Mouse (Mus musculus) T-helper 17 cell (primary cell): ENCODE results near the gene Dock3.
"Not testable (repeated sequence)": the region's sequence is repeated elsewhere in the genome, so short reads cannot be mapped to it uniquely, and the experiment has no call there.

Experiments
- in situ Hi-C, 2 experiments: fragments of 300-600 bp; cut with MboI, MseI; formaldehyde crosslinking; loops; 1 replicate in 1 of 2; 2 replicates in 1 of 2; pipeline ENCODE4 v1.15.1; 2025; ENCODE audit warnings: high pct_unique_total_duplicates in 2 of 2

Gene Dock3

GRCm38 (mm10) chr9:107259571-107259970, 27.9 kb upstream of the Dock3 start:
- in situ Hi-C loops, result no loop called here

- in situ Hi-C loops, result no loop called here
Observed at GRCm38 (mm10) chr9:107255596-107255995, 23.9 kb upstream of the Dock3 start.

GRCm38 (mm10) chr9:107254925-107255324, 23.2 kb upstream of the Dock3 start:
- in situ Hi-C loops, result no loop called here

GRCm38 (mm10) chr9:107254476-107254875, 22.8 kb upstream of the Dock3 start:
- in situ Hi-C loops, result no loop called here

- in situ Hi-C loops, result no loop called here
Observed at GRCm38 (mm10) chr9:107252164-107252563, 20.5 kb upstream of the Dock3 start.

- in situ Hi-C loops, result no loop called here
Observed at GRCm38 (mm10) chr9:107250416-107251337, 19.0 kb upstream of the Dock3 start.

GRCm38 (mm10) chr9:107249154-107249553, 17.4 kb upstream of the Dock3 start:
- in situ Hi-C loops, result loop anchor here (5.0 kb wide), 3 partner anchors 43 to 263 kb away; partner anchors contain the start of gene 6430571L13Rik (in 1 of the 2)

- in situ Hi-C loops, result loop anchor here (5.0 kb wide), 3 partner anchors 46 to 266 kb away; partner anchors contain the start of gene 6430571L13Rik (in 1 of the 2)
Observed at GRCm38 (mm10) chr9:107246170-107246569, 14.5 kb upstream of the Dock3 start.

- in situ Hi-C loops, result loop anchor here (5.0 kb wide), 3 partner anchors 47 to 267 kb away; partner anchors contain the start of gene 6430571L13Rik (in 1 of the 2)
Observed at GRCm38 (mm10) chr9:107245311-107245710, 13.6 kb upstream of the Dock3 start.

GRCm38 (mm10) chr9:107236151-107236550, 4.4 kb upstream of the Dock3 start:
- in situ Hi-C loops, result no loop called here

GRCm38 (mm10) chr9:107235261-107235660, 3.6 kb upstream of the Dock3 start:
- in situ Hi-C loops, result no loop called here

GRCm38 (mm10) chr9:107232140-107232539, 431 bp upstream of the Dock3 start:
- in situ Hi-C loops, result no loop called here

- in situ Hi-C loops, result no loop called here
Observed at GRCm38 (mm10) chr9:107230991-107231538, 644 bp downstream of the Dock3 start.

- in situ Hi-C loops, result no loop called here
Observed at GRCm38 (mm10) chr9:107224597-107224996, 7.1 kb downstream of the Dock3 start.

- in situ Hi-C loops, result loop anchor here in 1 of 2 experiments (25.0 kb wide), 1 partner anchor 538 kb away; the partner anchor contains the start of gene Iqcf6
Observed at GRCm38 (mm10) chr9:107174831-107175230, 56.9 kb downstream of the Dock3 start.

- in situ Hi-C loops, result no loop called here
Observed at GRCm38 (mm10) chr9:107165792-107166191, 65.9 kb downstream of the Dock3 start.

- in situ Hi-C loops, result no loop called here
Observed at GRCm38 (mm10) chr9:107164825-107165224, 66.9 kb downstream of the Dock3 start.

- in situ Hi-C loops, result not testable (repeated sequence)
Observed at GRCm38 (mm10) chr9:107156388-107156787, 75.3 kb downstream of the Dock3 start.

- in situ Hi-C loops, result no loop called here
Observed at GRCm38 (mm10) chr9:107112791-107113190, 118.9 kb downstream of the Dock3 start.

- in situ Hi-C loops, result no loop called here
Observed at GRCm38 (mm10) chr9:107112056-107112455, 119.7 kb downstream of the Dock3 start.

GRCm38 (mm10) chr9:107099487-107099886, 132.2 kb downstream of the Dock3 start:
- in situ Hi-C loops, result no loop called here

GRCm38 (mm10) chr9:107089451-107089850, 142.3 kb downstream of the Dock3 start:
- in situ Hi-C loops, result not testable (repeated sequence)
